Mouse (Mus musculus) midbrain, embryonic 11.5 days (tissue): ENCODE results near the gene Dpep3. TPM values are rescaled to one million over a fixed set of nuclear protein-coding genes. Genes with fewer than 3 reads are reported as not detected.

Experiments
- ATAC-seq: fragments of 200-750 bp; cut with Nextera tagmentation; 2 replicates; pipeline ENCODE4 v1.8.0; 2017; ENCODE audit warnings: moderate TSS enrichment, moderate library complexity; ENCODE audit not compliant: low FRiP score
- DNase-seq: peaks from one replicate; pipeline ENCODE4 v3.0.0; 2015; ENCODE audit warnings: low spot score; ENCODE audit errors: missing footprints
- H3K27ac ChIP-seq: fragments of 300-500 bp; sonication (generic); 2 replicates; pipeline ENCODE4 v1.5.1; 2014; ENCODE audit warnings: low read depth, low read length
- H3K27me3 ChIP-seq: fragments of 300-500 bp; sonication (generic); 2 replicates; pipeline ENCODE4 v1.6.1; 2014; ENCODE audit warnings: mild to moderate bottlenecking, low read length, moderate library complexity, mixed read lengths; ENCODE audit not compliant: control insufficient read depth, insufficient read depth
- H3K36me3 ChIP-seq: fragments of 300-500 bp; sonication (generic); 2 replicates; pipeline ENCODE4 v1.6.1; 2014; ENCODE audit warnings: mild to moderate bottlenecking, low read length, moderate library complexity, mixed read lengths; ENCODE audit not compliant: control insufficient read depth, insufficient read depth
- H3K4me1 ChIP-seq: fragments of 300-500 bp; sonication (generic); 2 replicates; pipeline ENCODE4 v1.6.1; 2014; ENCODE audit warnings: low read length; ENCODE audit not compliant: control insufficient read depth, insufficient read depth
- H3K4me2 ChIP-seq: fragments of 300-500 bp; sonication (generic); 2 replicates; pipeline ENCODE4 v1.6.1; 2014; ENCODE audit warnings: mild to moderate bottlenecking, moderate library complexity
- H3K4me3 ChIP-seq: fragments of 300-500 bp; sonication (generic); 2 replicates; pipeline ENCODE4 v1.5.1; 2014; ENCODE audit warnings: low read depth, low read length
- H3K9ac ChIP-seq: fragments of 300-500 bp; sonication (generic); 2 replicates; pipeline ENCODE4 v1.6.1; 2014; ENCODE audit warnings: low read length
- H3K9me3 ChIP-seq: fragments of 300-500 bp; sonication (generic); 2 replicates; pipeline ENCODE4 v1.6.1; 2016; ENCODE audit warnings: low read length; ENCODE audit not compliant: control insufficient read depth
- WGBS: fragments of 180-500 bp; shearing (Covaris S2); extraction: QIAGEN DNeasy Blood & Tissue Kit; methylation state at CpG from one replicate; pipeline ENCODE4 v1.1.7; 2014; 5-methylcytosine and 5-hydroxymethylcytosine counted together
- polyA plus RNA-seq: library from polyadenylated mRNA; unstranded; fragments of >200 nt; fragmentation: Nextera tagmentation; extraction: Ambion mirVana; gene quantifications from 2 replicates; pipeline ENCODE4 v1.2.1, GENCODE M21; 2014

Gene Dpep3
- polyA plus RNA-seq, 1 experiment from 2014 or later, result not detected

DNA sequence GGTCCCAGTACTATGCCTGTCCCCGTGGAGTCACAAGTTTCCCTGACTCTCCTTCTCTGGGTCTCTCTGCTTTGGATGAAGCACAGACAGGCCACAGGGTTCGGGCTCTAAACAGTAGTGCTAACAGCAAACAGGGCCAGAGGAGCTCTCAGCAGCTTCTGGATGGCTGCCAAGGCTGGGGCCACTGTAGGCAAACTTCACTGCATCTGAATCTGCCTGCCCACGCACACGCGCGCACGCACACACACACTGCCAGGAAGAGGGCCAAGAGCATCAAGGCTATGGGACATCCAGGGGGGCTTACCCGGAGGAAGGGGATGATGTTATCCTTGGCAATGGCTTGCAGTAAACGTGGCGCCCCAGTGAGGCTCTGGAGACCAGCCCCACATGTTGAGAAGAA lies 29.9 kb downstream of the Dpep3 start:
- Histone ChIP-seq H3K9me3 (no peaks in the 10 kb centered on the region), H3K27ac (no peak overlapping the region), H3K9ac (no peak overlapping the region), H3K36me3 (no peaks in the 10 kb centered on the region), H3K27me3 (no peaks in the 10 kb centered on the region), H3K4me1 (no peaks in the 10 kb centered on the region), H3K4me2 (no peak overlapping the region), H3K4me3 (no peak overlapping the region)
- ATAC-seq (no peak), DNase-seq (peak; percentile 53)
- 91% methylated on average over 10 of the region's 10 CpGs for WGBS

DNA sequence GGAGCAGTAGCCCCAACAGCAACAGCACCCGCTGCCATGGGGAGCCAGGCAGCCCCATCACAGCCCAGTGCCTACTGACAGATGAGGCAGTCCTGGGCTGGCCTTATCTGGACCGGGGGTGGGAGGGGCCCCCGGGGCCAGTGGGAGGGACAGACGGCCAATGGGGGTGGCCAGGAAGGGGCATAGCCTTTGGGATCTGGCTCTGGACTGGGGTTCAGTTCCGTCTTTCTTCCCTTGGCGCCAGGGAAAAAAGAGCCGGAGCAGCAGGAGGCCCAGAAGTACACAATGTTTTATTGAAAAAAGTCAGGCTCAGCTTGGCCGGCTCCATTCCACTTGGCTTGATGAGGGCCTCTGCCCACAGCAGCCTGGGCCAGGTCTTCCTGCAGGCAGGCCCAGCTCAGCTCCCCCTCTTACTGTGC lies 35.9 kb downstream of the Dpep3 start, which contains the start of gene Lcat:
TSS of gene Lcat (minus strand) at position 62 of the 419 bp plus-strand sequence.
- 79% methylated on average over 8 of the region's 8 CpGs for WGBS
- no peaks in the 10 kb centered on the region for H3K4me1 ChIP-seq
- no peaks in the 10 kb centered on the region for H3K9me3 ChIP-seq
- H3K27ac ChIP-seq, result no peak within 1 kb of the TSS
- no peaks in the 10 kb centered on the region for H3K27me3 ChIP-seq
- no peak within 1 kb of the TSS for H3K4me2 ChIP-seq
- DNase-seq, result peak; percentile 6
- H3K4me3 ChIP-seq, result no peak within 1 kb of the TSS
- no peak for ATAC-seq
- H3K36me3 ChIP-seq, result no peaks in the 10 kb centered on the region
- no peak within 1 kb of the TSS for H3K9ac ChIP-seq

DNA sequence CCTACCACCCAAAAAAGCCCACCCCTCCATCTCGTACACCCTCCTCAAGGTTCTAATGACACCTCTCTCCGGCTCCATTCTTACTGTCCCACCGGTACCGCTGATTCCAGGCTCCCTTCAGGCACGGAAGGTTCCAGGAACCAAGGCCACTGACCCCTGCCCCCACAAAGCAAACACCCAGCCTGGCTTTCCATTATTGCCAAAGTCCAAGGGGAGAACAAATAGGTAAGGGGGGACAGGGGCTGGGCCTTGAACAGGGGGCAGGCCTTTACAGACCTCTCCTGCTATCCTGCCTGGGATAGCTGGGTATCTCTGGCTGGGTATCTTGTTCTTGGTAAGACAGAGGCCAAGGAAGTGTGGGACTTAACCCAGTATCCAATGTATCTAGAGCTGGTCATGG lies 36.7 kb downstream of the Dpep3 start:
- H3K36me3 ChIP-seq, result no peaks in the 10 kb centered on the region
- no peak overlapping the region for H3K27ac ChIP-seq
- no peak overlapping the region for H3K4me2 ChIP-seq
- H3K9me3 ChIP-seq, result no peaks in the 10 kb centered on the region
- peaks cover 3% of the 10 kb centered on the region for H3K4me1 ChIP-seq
- 93% methylated on average over 5 of the region's 5 CpGs for WGBS
- no peaks in the 10 kb centered on the region for H3K27me3 ChIP-seq
- no peak overlapping the region for H3K9ac ChIP-seq
- DNase-seq (no peak), ATAC-seq (no peak)
- no peak overlapping the region for H3K4me3 ChIP-seq

DNA sequence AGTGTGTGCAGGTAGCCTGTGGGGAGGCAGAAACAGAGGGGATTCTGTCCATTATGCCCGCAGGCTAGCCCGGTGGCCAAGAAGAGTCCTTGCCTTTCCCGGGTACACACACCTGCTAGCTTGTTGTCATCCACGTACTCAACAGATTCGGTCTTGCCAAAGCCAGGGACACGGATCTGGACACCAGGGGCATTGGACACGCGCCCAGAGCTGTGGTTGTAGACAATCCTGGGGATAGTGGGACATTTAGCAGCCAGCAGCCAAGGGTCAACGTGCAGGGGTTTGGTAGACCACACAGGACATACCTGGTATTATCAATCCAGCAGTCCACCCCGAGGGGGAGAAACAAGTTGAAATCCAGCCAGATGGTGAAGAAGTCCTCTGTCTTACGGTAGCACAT lies 37.2 kb downstream of the Dpep3 start:
- H3K27me3 ChIP-seq, result no peaks in the 10 kb centered on the region
- no peaks in the 10 kb centered on the region for H3K36me3 ChIP-seq
- no peak overlapping the region for H3K9ac ChIP-seq
- H3K4me2 ChIP-seq, result no peak overlapping the region
- WGBS, result 95% methylated on average over 11 of the region's 11 CpGs
- no peak for DNase-seq
- no peak overlapping the region for H3K4me3 ChIP-seq
- ATAC-seq, result no peak
- H3K9me3 ChIP-seq, result no peaks in the 10 kb centered on the region
- H3K27ac ChIP-seq, result no peak overlapping the region
- H3K4me1 ChIP-seq, result peaks cover 3% of the 10 kb centered on the region

DNA sequence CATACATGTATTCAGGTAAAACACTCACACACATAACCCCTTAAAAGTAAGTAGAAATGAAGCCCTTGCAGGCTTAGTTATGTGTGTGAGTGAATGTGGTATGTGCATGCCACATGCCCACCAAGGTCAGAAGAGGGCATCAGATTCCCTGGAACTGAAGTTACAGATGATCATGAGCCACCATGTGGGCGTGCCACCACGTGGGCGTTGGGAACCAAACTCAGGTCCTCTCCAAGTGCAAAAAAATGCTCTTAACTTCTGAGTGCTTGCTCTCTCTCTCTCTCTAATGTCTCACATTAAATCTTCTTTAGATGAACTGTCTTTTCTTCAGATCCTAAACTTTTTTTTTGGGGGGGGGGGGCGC lies 40.9 kb downstream of the Dpep3 start, which contains the start of gene Psmb10:
TSS of gene Psmb10 (minus strand) at position 139 of the 364 bp plus-strand sequence.
- Histone ChIP-seq H3K4me1 (peaks cover 3% of the 10 kb centered on the region), H3K9ac (peak within 1 kb of the TSS; percentile 89), H3K4me3 (peak within 1 kb of the TSS; percentile 75), H3K9me3 (no peaks in the 10 kb centered on the region), H3K4me2 (peak within 1 kb of the TSS; percentile 96), H3K27me3 (no peaks in the 10 kb centered on the region), H3K36me3 (no peaks in the 10 kb centered on the region), H3K27ac (peak within 1 kb of the TSS; percentile 67)
- ATAC-seq (no peak), DNase-seq (no peak)
- 49% methylated on average over 4 of the region's 4 CpGs for WGBS

DNA sequence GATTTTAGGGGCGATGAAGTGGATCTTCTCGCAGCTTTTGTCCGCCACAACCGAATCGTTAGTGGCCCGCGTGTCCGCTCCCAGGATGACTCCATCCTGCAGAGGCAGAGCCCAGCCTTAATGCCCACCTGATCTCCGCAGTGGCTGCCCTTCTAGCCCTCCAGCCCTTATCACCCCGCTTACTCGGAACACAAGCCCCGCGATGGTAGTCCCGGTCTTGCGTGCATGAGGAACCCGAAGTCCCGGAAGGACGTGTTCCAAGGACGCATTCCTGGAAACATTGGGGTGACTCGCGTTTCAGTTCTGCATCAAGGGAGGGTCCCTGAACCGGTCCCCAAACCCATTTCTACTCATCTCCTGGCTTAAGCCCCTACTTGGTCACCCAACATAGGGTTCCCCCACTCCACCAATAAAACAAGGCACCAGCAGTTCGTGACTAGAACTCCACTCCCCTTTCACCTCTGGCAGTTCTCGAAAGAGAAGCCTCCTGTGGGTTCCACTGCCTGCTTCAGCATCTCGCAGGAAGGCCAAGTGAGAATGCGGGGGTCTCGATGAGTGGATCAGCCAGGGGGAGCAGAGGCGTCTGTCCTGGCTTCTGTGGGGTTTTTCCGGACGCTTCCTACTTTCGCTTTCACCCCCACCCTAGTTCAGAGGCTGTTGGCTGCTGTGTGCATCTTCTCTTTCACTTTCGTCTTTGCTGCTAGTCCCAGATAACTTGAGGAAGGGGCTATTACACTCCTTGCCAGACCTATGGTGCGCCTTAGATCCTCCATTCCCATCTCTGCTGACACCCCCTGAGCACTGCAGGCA lies 41.5 kb downstream of the Dpep3 start:
- Histone ChIP-seq H3K27me3 (no peaks in the 10 kb centered on the region), H3K4me1 (peaks cover 3% of the 10 kb centered on the region), H3K9me3 (no peaks in the 10 kb centered on the region), H3K4me3 (peak overlapping the region; percentile 75), H3K9ac (peak overlapping the region; percentile 89), H3K4me2 (peak overlapping the region; percentile 96), H3K36me3 (no peaks in the 10 kb centered on the region), H3K27ac (peak overlapping the region; percentile 67)
- ATAC-seq (peak; percentile 36), DNase-seq (peak; percentile 91)
- WGBS, result 2% methylated on average over 33 of the region's 33 CpGs

DNA sequence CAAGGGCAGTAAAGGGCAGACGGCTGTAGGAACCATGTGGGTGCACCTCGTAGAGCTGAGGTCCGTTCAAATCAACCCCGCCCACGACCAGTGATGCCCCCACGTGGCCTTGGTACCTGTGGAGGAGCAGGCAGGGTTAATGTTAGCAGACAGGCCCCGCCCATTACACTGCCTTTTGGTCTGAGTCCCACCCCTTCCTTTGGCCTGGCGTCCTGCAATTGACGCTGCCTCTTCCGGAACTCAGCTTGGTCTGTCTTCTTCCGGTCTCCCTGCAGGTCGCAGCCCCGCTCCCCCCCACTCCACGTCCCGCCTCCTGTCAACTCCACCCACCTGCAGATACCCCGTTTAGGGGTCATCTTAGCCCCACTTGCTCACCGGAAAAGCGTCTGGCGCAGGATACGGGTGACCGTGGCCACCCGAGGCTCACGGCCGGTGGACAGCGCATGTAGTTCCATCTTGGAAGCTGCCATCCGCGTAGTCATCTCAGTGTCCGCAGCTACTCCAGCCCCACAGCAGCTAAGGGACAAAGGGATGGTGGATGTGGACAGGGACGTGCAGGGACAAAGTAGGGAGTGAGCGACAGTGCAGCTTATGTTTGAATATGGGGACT lies 42.3 kb downstream of the Dpep3 start:
- Histone ChIP-seq H3K27me3 (no peaks in the 10 kb centered on the region), H3K4me3 (peak overlapping the region; percentile 75), H3K9me3 (no peaks in the 10 kb centered on the region), H3K4me1 (peaks cover 3% of the 10 kb centered on the region), H3K27ac (peak overlapping the region; percentile 67), H3K9ac (peak overlapping the region; percentile 89), H3K36me3 (no peaks in the 10 kb centered on the region), H3K4me2 (peak overlapping the region; percentile 96)
- WGBS, result under 1% methylated on average over 30 of the region's 30 CpGs
- ATAC-seq, result peak; percentile 92
- DNase-seq, result peak; percentile 97

DNA sequence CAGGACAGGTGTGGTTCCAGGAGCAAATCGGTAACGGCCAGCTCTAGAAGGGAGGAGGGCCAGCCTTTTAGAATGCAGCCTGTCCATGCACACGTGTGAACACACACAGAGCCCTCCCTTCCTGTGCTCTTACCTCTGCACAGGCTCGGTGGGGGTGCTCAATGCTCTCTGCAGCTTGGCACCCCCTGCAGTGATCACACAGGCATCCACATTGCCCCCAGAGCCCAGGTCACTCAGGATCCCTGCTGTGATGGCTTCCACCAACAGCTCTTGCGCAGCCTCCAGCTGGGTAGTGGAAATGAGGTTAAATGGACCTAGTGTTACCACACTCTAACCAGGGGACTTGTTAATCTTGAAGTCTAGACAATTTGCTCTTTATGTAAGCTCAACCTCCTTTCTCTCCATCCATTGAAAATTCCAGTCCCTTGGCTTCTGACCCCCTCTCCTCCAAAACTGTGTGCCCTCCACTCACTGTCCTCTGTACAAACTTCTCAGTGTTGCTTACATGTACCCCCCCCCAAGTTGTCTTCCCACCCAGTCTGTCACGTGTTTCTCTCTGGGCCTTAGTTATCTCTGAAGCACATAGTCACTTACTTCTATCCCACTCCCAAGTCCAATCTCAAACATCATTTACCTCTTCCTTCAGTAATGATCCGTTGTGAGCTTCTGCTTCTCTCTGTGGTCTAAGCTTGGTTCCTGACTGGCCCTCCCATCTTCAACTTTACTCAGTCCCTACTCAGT lies 43.2 kb downstream of the Dpep3 start:
- WGBS, result 37% methylated on average over 7 of the region's 7 CpGs
- peak overlapping the region; percentile 96 for H3K4me2 ChIP-seq
- H3K27ac ChIP-seq, result no peak overlapping the region
- H3K9me3 ChIP-seq, result no peaks in the 10 kb centered on the region
- peak overlapping the region; percentile 89 for H3K9ac ChIP-seq
- ATAC-seq (no peak), DNase-seq (peak; percentile 70)
- peaks cover 3% of the 10 kb centered on the region for H3K4me1 ChIP-seq
- H3K36me3 ChIP-seq, result no peaks in the 10 kb centered on the region
- no peaks in the 10 kb centered on the region for H3K27me3 ChIP-seq
- peak overlapping the region; percentile 75 for H3K4me3 ChIP-seq

DNA sequence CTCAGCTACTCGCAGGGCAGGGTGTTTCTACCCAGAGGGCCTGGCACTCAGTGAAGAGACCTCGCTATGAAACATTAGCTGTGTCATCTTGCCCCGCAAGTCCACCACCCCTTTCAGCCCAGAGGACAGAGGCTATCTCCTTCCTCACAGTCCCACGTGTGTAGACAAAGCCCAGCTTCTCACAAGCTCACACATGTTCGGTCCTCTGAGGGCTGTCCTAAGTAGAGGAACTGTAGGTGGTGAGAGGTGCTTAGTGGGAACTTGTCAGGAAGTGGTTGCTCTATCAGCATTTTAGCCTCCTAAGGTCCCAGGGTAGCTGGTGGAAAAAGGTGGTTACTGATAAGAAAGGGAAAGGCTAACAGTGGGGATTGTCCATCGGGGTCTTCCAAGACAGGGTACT lies 44.1 kb downstream of the Dpep3 start:
- ATAC-seq, result no peak
- Histone ChIP-seq H3K4me1 (peaks cover 3% of the 10 kb centered on the region), H3K27me3 (no peaks in the 10 kb centered on the region), H3K4me2 (no peak overlapping the region), H3K27ac (no peak overlapping the region), H3K9ac (no peak overlapping the region), H3K4me3 (no peak overlapping the region), H3K36me3 (no peaks in the 10 kb centered on the region), H3K9me3 (no peaks in the 10 kb centered on the region)
- 83% methylated on average over 6 of the region's 6 CpGs for WGBS
- no peak for DNase-seq
